Mouse (Mus musculus) forelimb bud, embryonic 11.5 days (tissue): ENCODE data around the gene Kcnb1.
"Not testable (repeated sequence)": the region's sequence is repeated elsewhere in the genome, so short reads cannot be mapped to it uniquely, and the experiment has no call there.

Experiments
- DNase-seq: peaks from one replicate; pipeline ENCODE4 v3.0.0-alpha.2; 2012; ENCODE audit warnings: low read depth, low spot score

The Kcnb1 gene

DNA sequence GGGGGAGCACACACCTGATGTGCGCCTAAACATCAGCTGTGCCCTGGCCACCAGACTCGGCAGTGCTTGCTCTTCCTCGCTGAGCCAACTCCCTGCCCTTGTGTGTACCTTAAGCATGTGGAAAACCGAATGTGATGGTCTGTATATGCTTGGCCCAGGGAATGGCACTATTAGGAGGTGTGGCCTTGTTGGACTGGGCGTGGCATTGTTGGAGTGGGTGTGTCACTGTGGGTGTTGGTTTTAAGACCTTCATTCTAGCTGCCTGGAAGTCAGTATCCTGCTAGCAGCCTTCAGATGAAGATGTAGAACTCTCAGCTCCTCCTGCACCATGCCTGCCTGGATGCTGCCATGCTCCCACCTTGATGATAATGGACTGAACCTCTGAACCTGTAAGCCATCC, 14.7 kb upstream of the Kcnb1 start:
- DNase-seq = not testable (repeated sequence)

DNA sequence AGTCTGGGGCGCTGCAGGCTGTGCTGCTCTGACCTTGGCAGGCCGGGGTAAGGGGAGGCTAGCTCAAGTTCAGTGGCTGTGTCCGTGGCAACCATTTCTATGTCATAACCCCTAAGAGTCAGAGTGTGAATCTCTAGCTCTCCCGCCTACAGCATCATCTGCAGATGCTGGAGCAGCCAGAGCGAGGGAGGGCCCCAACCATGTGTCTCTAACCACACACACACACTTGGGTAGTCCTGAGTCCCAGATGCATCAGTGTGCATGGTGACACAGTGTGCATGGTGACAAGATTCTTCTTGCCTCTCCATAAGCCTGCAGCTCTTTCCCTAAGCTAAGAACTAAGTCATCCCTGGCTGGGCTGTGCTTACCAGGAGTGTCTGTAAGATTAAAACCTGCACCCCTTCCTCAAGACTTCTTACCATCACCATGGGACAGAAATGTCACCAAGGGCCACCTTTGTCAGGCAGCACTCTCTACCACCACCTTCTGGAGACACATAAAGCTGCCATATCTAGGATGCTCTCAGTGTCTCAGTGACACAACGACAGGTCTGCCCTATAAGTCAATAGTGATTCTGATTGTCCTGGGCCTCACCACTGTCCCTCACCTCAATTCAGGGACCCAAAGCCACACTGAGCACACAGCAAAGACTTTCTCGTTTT, 13.7 kb upstream of the Kcnb1 start:
- no peak for DNase-seq

DNA sequence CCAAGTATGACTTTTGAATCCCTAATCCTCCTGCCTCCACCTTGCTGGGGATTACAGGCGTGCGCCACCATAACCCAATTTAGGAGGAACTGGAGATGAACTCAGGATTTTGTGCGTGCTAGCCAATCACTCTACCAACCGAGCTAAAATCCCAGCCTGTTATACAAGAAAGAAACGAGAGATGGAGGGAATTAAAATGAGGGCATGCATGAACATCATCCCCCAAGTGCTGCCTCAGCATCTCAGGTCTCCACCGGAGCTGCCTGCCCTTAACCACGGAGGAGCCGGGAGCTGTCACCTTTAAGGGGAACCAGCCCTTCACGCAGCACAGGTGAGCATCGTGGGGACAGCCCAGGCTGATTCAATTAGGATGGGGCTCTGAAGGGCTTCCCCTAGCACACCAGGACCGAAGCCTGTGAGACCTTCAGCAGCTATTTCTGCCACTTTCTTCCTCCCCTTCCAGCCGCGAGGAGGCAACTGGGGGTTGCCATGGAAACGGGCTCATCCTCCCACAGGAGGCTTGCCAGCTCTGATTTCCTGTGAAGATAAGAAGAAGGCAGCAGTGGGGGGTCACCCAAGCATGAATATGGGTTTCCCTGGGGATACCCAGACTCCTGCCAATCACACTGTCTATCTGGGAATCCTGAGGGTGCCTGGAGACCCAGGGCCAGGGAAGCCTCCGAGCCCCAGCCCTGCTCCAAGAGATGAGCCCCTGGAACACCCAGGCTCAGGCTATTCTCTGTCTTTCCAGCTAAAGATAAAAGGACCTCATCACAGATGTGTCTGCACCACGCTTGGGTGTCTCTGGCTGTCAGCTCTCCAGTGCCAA, 11.7 kb upstream of the Kcnb1 start:
- DNase-seq = no peak

DNA sequence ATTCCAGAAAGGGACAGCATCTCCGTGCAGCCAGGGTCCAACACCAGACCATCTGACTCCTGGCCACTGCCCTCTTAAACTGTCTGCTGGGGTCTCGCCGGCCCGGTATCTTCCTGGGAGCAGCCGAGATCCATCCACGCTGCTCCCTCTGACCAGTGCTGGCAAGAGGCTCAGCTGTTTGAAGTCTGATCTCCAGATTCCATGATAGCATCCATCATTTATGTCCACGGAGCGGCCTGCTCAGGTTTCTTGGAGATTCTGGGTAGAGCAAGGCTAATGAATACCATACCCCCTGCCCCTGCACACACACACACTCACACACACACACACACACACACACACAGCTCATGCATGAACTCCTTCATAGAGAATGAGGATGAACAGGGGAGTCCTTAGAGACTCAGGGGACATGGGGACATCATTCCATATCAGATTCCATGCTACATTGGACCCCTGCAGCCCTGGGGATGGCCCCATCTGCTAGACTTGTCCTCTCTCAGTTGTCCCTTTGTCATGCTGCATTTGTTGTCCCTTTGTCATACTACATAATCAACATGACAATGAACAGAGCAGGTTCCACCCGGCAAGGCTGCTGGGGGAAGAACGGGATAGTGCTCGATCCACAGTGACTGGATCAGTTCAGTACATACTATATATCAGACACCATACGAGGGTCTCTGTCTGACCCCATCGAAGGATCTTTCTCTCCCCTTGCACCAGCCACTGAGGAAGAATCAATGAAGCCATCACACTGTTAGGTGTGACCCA, 8.9 kb upstream of the Kcnb1 start:
- DNase-seq = peak; percentile 18

DNA sequence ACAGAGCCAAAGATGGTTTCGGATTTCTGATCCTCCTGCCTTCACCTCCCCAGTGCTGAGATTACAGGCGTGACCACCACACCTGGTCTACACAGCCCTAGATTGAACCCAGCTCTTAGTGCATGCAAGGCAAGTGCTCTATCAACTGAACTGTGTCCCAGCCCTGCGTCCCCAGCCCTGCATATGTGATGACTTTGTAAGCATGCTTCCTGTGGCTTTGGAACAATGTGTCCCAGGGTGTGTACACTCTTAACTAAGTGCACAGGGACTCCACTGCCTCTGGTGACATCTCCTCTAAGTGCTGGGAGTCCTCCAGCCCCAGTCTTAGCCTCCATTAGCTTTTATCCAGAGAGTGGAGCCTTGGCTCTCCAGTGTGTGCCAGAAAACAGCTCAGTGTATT, 3.4 kb upstream of the Kcnb1 start:
- no peak for DNase-seq

DNA sequence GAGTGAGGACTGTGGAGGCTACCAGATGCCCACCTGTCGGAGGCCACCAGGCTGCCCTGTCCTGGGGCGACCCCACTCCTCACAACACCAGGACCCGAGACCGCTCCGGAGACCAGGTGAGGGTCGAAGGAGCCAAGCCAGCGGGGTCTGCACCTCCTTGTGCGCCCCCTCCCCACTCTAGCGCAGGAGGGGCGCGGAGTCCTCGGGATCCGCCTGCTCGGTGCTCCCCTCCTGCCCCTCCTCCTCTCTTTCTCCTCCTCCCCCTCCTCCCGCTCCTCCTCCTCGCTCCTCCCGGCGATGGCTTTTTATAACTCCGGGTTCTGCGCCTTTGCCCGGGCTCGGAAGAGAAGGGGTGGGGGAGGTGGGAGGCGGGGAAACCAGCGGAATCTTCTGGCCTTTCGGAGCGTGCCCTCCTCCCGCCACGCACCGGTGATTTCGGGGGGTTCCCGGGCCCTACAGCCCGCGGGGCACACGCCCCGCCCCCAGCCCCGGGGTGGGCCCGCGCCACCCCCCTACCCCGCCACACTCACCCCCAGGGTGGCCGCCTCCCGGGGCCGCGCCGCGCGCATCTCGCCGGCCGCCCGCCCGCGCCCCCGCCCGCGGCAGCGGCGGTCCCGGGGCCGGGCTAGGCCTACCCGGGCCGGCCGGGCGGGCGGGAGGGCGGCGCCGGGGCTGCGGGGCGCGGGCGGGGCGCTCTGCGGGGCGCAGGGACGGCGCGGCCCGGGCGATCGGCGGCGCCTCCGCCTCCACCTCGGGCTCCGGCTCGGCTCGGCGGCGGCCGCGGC, 472 bp downstream of the Kcnb1 start:
- no peak for DNase-seq

DNA sequence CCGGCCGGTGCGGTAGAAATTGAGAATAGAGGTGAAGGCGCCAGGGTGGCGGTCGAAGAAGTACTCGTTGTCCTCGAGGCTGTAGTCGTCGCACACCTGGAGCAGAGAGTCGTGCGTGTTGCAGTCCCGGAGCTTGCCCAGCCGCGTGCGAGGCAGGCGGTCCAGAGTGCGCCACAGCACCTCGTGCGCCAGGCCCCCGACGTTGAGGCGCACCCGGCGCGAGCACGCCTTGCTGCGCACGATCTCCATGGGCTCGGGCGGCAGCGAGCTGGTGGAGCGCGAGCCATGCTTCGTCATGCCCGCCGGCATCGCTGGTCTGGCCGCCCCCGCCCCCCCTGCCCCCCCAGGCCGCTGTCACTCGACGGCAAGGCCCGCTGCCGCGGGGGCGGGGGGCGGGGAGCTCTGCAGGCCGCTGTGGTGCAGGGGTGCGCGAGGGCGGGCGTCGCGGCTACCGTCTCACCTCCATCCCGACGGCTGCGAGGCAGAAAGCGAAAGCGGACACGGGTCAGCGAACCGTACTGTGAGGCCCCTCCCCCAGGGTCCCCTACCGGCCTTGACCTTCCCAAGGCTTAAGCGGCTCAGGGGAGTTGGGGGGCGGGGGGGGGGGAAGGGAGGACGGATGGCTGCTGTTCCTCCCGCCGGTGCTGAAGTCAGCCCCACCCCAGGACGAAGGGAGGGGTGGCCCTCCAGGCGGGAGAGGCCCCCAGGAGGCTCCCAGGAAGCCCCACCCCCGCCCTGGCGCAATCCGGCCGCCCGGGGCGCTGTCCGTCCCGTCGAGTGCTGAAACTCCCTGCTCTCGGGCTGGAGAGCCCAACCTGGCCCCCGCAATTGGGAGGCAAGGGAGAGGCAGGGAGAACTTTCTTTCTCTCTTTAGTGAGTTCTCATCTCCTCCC, 1.4 kb downstream of the Kcnb1 start:
- peak; percentile 67 for DNase-seq

DNA sequence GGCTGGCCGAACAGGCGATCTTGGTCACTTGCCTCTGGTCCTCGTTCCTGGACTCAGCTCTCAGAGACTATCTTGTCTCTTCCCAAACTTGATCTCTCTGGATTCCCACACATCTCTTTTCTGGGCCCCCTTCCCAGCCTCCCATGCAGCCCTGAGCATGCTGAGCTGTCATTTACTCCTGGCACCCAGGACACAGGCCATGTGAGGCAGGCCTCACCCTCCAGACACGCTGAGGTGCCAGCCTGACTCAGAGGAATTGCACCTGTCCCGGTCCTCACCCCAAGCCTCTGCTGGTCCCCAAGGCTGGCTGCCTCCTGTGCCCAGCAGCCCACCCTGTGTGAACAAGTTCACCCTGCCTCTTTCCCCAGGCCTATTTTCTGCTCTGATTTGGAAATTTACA, 2.8 kb downstream of the Kcnb1 start:
- DNase-seq = no peak

DNA sequence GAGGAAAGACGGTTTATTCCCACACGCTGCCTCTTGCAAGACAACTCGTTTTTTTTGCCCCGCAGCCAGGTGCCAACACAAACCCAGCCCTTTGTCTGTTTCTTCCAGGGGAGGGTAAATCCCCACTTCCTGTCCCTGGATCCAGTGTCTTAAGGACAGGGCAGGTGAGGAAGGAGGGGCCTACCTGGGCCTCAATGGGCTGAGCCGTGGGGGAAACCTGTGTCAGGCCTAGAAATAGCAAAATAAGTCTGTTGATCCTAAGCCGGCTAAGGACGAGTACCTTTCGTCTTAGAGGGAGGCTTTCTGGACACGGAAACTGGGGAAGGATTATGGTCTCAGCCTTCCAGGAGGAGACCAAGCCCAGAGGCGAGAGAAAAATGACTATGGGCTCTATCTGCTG, 3.4 kb downstream of the Kcnb1 start:
- DNase-seq = no peak

DNA sequence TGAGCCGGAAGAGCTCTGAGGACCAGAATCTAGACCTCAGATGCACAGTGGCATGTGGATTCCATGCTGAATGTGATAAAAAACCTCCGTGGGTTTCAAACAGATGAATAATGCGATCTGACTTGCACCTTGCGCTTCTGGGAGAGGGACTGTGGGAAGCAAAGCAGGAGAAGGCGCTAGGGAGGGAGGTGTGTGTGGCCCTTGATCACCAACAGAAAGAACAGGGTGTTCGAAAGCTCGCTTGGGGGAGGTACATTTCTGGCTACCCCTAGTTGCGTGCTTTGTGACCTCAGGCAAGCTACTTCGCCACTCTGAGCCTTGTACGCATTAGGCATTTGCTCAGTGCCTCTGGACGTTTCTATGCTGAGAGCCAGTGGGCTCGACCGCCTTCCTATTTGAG, 4.0 kb downstream of the Kcnb1 start:
- no peak for DNase-seq

DNA sequence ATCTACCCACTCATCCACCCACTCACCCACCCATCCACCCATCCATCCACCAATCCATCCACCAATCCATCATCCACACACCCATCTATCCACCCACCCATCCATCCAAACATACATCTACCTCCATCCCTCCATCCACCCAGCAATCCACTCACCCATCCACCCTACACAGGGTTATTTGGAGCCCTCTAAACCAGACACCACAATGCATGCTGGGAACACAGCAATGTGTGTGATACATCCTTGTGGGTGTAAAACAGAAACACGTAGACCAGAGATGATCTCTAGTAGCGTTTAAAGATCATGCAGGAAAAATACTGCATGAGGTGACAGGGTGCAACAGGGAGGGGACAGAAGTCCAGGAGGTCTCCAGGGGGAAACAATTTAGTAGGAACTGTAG, 4.5 kb downstream of the Kcnb1 start:
- no peak for DNase-seq

DNA sequence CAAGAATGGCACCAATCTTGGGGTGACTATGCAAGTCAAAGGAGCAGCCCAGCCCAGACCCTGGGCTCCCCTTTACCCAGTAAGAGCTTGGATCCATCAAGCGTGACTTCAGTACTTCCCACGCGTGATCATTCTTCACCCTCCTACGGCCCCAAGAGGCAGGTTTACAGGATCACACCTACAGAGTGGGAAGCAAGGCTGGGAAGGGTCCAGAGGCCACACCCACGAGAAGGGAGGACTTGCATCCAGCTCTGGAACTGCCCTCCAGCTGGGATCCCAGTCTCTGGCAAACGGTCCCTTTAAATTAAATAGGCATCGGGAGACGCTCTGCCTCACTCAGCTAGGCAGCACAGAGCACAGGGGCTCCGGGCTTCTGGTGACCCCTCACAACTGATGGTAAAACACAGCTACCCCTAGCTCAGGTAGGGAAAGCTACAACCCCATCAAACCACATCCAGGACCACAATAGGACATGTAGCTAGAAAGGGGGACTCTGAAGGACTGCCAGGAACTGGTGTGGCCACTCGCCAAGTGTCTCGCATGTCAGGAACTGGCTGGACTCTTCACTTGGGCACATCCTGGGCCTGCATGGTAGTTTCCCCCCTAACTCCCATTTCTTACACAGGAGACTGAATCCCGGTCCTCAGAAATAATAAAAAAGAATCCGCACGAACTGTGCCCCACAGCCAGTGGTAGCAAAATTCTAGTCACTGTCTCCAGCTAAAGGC, 8.1 kb downstream of the Kcnb1 start:
- no peak for DNase-seq

DNA sequence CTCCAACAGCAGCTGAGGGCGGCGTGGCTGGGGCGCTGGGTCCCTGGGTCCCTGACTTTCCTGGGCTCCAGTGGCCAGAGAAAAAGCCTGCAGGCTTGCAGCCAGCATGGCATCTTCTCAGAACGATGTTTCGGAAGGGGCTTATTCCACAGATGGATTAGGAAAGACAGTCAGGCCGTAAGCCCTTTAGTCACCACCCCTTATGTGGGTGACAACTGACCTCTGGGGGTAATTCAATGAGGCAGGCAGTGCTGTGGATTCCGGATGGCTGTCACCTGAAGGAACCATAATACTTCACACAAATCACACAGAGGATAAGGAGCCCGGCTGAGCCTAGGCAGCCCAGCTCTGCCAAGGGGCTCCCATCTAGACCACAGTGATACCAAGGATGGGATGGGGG, 8.9 kb downstream of the Kcnb1 start:
- no peak for DNase-seq

DNA sequence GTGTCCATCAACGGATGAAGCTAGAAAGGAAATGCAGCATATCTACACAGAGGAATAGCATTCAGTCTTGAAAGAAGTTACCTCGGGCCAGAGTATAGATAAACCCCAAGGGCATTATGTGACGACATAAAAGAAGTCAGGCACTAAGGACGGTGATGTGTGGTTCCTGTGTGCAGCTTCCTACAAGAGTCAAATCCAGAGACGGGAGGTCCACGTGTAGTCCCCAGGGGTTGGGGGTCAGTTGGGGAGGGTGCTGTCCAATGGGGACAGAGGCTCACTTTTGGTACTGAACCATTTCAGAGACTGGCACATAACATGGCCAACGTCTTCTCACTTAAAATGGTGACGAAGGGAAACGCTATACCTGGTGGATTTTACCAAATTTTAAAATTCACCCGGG, 10.7 kb downstream of the Kcnb1 start:
- no peak for DNase-seq

DNA sequence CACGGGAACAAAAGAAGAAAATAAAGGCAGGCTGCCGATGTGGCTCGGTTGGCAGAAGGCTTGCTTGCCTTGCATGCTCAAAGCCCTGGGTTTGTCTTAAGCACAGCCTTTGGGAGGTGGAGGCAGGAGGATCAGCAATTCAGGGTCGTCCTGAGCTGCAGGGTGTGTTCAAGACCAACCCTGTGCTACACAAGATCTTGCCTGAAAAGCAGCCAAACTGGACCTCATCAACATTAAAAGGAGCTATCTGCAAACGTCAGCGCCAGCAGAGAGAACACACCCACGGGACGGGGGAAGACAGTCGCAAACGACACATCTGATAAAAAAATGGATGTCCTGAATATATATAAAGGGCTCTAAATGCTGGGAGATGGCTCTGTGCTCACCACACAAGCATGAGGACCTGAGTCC, 12.7 kb downstream of the Kcnb1 start:
- DNase-seq = no peak

DNA sequence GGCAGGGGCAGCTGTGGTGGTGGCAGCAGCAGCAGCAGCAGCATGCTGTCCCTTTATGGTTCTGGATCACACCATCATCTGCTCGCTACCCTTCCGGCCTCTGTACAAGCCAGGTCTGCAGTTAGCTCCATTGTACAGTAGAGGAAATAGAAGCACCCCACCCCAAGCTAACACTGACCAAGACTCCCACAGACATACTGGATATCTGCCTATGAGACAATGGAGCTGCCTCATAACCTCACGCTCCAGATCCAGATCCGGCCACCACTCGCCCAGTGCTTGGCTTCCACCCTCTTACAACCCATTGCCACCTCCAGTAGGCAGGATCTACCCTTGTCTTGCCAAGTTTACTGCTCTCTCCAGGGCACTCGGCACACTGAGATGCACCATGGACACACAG, 14.7 kb downstream of the Kcnb1 start:
- DNase-seq = no peak

DNA sequence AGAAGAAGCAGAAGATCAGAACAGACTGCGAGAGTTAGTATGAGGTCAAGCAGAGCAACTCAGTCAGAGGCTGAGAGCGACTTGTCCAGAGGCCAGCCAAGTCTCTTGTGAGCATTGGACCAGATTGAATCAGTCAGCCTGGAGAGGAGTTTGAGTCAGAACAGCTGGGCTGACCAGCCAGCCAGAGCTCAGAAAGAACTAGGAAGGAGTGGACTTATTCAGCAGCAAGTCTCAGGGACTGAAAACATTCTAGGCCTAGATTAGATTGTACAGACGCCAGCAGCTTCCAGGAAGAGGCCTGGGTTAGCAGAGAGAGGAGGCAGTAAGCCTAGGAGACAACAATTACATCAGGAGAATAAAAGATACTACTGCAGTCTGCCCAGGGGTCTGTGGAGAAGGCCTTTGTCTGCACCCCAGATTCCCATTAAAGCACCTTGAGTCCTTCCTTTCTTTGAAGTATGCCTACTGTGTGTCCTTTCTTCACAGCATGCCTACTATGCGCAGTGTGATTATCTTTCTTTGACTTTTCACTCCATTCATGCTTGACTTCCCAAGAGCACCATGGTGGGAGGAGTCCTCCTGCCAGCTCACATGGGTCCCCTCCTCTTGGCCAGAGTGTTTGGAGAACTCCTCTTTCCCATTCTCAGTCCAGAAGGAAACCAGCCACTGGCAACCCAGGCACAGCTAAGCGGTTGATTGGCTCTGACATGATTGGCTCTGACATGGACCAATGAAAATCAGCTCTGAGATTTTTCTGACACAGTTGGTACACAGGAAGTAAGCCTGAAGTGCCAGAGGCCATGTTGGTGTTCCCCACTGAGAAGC, 16.7 kb downstream of the Kcnb1 start:
- no peak for DNase-seq

DNA sequence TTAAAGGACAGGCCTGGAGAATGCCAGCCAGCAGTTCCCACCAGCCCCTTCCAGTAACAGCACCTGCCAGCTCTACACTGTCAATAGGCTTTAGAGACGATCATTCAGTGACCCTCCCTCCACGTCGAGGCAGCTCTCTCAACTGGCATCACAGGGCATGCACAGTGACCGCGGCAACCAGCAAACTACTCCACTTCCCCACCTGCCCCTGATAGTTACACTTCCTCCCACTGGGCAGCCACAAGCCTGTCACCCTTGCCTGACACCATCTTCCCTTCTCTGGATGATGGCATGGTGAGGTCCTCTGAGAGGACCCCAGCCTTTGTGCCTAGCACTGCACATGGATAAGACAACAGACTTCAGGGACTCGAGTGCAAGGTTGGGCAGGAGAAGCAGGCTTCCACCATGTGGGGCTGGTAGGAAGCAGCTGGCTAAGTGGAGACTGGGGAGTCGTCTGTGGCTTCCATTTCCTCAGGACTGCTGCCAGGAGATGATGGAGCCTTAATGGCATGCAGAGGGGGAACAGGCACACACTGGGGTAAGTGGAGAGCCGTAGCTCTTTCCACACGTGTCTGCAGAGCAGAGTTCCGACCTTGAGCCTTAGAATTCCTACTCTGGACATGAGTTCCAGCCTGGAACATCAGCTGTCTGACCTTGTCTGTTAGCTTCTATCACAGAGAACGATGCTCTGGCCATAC, 22.3 kb downstream of the Kcnb1 start:
- DNase-seq = no peak

DNA sequence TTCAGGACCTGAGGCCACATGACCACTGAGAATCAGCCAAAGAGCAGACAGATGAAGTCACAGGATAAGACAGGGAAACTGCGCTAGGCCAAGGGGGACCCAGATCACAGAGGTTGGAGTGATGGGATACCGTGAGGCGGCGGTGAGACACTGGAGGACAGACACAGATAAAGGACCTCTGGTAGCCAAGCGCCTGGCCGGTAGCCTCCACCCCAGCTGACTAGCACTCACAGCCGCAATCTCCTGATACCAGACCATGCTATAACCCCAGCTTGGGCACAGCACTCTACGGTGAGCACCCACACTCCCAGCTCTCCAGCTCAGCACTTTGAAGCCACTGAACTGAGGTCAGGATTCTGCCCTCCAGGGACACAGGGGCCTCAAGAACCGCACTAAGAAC, 26.4 kb downstream of the Kcnb1 start:
- DNase-seq = no peak
